Mouse (Mus musculus) ovary, postnatal 14 days (tissue): ENCODE data around the gene Nhs.

Source experiments
- DNase-seq: peaks from one replicate; pipeline ENCODE4 v3.0.0; 2022; ENCODE audit warnings: low spot score

The Nhs gene

DNA sequence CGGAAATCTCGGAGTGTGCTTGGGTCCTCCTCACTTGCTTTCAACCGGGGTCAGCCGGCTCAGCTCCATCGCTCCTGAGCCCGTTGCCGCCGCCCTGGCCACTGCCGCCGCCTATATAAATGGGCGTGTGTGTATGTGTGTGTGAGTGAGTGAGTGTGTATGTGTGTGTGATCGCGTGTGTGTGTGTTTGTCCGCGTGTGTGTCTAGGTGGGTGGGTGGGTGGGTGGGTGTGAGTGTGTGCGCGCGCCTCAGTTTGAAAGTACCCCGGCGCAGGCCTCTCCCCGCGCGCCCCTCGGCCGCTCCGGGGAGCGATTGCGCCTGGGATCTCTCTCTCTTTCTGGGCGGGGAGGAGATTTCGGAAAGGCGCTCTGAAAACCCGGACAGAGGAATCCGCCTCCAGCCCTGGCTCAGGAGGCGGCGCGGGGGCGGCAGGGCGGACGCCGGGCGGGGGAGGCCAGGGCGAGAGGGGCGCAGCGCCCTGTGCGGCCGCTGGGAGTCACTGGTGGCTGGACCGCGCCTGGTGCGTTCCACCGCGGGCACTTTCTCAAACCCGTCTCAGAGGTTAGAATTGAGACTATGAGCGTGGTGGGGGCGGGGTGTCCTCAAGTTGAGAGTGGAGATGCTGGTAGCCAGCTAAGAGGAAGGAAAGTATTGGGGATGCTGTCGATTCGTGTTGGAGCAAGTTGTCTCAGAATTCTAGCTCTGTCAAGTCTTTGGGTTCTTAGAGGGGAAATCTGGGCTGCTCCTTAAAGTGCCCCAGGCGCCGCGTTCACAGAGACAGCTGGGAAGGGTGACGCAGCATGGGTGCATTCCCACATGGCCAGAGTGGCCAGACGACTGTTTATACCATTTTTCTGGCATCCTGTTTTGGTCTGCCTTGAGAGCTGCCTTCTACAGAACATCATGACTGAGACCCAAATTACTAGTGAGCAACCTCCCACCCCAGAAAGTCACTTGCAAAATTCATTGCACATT, at the start of gene Nhs:
Gene Nhs (minus strand): TSS at position 94 of the 975 bp plus-strand sequence.
- peak; percentile 59 for DNase-seq

DNA sequence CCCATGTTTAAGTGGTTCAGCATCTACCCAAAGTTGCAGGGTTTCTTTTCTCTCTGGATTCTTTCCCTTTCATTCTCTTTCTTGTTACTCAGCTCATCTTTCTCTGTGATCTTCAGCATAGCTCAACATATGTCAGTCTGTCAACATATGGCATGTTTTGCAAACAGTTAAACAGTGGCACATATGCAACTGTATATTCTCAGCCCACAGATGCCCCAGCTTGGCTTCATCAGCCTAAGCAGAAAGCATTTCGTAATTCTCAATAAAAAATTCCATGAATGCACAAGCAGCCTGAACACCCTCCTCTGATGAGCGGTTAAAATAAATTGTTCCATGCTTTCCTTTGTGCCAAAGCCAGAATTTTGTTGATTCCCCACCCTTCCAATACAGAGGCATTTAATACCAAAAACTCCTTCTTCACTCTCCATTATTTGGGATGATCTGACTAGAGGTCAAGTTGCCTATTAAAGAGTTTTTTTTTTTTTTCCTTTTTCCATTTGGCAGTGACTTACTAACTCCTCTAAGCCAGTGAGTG, 46.9 kb upstream of the Nhs start:
- DNase-seq, result no peak

DNA sequence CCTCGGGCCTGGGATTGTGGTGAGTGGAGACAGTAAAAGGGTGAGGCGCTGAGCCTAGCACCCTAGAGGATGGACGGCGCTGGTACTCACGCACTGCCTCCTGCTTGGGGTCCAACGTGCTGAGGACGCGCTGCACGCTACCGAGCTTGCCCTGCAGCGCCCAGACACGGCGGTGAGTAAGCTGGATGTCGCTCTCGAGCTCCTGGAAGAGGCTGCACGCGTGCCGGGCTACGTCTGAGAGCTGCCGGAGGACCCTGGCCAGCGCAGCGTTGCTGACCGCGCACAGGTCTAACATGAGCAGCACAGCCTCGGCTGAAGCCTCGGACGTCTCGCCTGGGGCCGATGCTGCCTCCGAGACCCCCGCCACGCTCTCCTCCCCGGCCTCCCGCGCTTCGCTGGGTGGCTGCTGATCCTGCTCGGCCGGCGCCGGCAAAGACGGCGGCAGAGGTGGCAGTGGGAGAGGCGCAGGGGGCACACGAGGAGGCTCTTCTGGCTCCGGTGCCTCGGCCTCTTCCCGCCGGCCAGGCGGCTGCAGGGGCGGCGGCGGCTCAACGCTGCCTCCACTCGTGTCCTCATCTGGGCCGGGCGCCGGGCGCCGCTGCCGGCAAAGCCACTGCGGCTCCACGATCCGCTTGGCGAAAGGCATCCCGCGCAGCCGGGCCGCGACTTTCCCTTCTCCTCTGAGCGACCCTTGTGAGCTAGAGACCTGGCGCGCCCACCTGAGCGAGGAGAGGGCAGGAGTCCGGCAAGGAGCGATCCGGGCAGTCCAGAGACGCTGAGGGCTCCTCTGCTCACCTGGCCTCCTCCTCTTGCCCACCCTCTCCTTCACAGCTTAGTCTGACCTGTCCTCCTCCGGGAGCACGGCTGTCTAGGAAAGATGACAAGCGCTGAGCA, 540 bp downstream of the Nhs start:
- DNase-seq, result peak; percentile 6

DNA sequence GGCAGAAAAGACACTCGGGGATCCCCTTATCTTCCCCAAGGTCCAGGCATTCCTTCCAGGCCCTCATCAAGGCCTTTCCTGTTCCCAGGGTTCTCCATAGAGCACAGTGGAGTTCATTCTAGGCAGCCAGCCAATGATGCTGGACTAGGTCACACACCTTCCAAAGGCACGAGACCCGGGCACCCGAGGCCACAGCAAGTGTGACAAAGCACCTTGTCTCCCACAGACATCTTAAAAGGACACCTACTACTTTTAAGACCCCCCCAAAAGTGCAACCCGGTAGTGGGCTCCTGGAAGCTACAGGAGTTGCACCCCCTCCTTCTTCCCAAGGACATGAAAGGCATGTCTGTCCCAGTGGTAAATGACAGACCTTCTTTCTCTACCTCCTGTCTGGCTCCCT, 1.4 kb downstream of the Nhs start:
- DNase-seq, result no peak

DNA sequence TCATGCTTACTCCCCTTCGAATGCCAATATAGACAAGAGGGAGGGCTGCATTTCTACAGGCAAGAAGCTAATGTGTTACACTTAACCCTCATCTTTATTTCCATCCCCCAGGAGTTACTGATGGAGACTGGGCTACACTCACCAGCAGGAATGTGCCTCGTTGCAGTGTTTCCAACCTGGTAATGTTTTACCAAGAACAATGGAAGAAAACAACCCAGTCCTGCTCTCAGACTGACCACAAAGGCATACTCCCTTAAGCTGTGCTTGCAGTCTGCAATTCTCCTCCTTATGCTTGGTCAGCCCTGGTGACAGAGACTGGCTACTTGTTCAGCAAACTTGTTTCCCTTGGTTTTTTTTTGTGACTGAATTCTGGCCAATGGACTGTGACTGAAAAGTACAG, 21.7 kb downstream of the Nhs start:
- DNase-seq, result no peak

DNA sequence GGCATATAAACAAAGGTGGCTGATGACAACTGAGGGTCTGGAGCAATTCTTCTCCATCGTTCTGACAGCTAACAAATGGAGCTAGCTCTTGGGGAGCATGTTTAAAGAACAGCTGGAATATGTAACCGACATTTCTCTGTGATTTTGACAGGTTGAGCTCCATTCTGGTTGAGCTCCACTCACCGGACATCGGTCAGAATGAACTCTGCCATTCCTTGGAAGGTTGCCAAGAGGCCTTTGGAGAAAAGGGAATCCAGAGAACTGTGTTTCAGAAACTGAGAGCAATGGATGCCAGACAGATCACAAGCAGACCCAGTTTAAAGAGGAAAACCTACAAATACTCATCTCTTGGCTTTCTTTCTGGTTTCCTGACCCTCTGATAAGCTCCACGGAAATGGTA, 46.3 kb downstream of the Nhs start:
- DNase-seq, result no peak

DNA sequence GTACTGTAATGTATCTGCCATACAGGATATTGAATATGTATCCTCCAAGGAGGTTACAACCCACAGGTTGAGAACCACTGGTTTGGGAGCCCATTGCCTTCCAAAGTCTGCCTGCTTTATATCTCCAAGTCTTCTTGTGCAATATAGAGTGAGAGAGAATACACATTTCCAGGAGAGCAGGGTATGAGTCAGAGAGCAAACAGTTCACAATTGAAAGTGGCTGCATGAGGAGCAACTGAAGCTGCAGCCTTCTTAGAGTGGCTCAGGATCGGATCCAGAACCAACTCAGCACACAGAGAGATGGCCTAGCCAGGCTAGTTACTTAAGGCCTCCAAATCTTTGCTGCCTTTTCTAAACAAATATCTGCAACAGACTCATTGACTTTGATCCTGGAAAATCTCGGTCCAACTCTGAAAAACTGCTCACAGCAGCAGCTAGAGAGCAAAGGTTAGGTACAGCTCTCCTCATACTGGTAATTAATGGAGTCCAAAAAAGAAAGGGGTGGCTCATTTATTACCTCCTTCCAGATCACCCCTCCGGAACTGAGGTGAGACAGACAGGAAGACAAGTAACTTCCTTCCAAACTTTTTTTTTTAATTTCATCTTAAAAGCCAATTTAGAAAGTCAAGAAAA, 56.6 kb downstream of the Nhs start:
- DNase-seq, result no peak

DNA sequence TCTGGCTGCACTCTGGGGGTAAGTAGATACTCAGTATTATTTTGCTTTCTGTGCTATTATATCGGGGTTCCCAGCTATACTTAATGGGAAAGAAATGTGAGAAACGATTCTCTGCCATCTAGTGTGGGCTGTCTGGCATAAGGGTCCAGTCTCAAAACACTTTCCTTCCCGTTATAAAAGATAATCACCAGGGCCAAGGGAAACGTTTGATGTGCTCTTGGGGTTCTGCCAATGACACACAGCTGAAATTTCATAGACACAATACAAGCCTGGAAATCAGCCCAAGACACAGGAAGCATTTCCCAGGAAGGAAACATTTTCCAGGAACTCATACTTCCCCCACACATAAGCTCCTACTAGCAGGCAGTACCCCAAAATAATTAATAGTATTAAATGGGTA, 61.2 kb downstream of the Nhs start:
- no peak for DNase-seq

DNA sequence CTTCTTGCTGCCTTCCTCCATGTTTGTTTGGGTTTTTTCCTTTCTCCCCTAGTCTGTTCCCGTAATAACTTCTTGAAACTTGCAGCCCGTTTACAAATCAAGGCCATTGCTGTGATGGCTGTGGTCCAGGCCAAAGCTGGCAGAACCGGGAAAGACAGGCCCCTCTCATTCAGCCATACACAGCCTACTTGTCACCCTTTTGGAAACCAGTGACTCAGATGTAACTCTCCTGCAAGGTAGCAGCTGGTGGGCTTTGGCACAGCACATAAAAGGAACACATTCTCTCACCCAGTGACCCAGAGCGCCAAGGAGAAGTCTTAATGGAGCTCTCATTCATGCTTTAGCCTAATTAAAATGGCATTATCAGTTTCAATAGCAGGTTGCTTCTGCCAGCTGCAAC, 72.2 kb downstream of the Nhs start:
- no peak for DNase-seq

DNA sequence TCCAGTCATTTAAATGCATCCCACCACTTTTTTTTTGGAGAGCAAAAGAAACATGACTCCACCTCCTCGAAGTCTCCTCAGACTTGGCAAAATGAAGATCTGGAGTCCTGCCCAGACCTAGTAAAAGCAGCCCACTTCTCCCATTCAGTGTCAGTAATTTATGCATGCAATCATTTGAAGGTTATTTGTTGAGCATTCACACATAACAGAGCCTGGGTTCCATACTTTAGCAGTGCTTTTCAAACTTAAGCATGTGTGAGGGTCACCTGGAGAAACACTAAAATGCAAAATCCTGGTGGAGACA, 73.7 kb downstream of the Nhs start:
- peak; percentile 20 for DNase-seq

DNA sequence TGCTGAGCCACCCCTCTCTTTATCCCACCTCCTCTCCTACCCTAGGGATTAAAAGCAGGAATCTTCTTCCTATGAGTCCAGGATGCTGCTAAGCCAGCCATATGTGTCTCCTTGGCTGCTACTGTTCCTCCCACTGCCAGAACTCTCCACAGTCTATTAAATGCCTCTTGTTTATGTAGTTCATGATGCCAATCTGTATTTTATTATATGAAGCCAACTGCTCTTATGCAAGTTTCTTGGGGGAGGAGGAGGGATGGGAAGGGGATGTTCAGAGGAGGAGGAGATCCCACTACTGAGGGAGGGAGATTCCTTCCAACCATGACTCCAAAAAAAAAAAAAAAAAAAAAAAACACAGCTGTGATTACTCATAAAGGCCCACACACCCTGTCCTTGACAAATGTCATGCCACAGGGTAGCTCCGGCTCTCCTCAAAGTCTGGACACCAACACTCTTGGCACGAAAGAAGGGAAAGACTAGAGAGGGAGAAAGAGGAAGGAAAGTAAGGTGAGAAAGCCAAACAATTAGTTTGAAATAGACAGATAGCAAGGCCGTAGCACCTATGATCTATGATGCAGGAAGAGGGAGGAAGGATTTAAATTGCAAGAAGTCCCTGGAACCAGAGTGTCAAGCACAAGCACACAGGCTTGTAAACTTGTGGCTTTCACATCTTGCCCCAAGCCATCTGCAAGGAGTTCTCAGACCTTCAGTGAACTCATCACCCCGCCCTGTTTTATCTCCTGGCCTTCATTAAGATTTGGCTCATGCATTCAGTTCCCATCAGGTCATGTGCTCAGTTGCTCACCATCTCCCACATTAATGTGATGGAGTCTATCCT, 74.3 kb downstream of the Nhs start:
- no peak for DNase-seq

DNA sequence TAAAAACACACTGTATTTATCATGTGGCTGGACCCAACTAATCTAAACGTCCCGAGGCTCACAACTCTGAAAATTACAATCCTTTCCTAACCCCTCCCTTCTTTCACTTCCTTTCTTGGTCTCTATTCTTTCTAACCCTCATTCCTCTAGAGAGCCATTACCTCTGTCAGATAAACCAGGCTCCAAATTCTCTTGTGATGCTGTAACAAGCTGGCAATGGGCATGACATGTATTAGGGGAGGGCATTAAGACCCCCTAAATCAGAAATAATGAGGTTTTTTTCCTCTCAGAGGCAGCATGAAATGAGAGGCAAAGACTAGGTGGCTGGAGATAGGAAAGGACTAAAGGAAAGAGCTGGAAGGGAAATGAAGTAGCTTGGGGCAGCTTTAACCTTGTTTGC, 96.4 kb downstream of the Nhs start:
- DNase-seq, result no peak

DNA sequence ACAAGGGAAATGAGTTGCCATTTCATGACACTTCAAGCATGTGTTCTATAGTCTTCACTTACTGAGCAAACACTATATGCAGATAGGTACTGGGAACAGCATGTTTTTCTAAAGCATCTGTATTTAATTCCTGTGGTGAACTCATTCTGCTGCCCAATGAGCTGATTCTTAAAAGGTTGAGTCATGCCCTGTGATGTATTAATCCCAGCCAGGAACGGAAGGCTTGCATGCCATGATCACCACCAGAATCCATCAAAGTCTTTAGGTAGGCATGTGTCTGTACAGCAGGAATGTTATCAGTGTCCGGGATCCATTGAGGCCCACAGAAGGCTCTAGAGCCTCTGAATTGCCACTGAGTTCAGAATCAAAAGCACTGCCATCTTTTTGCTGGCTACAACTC, 103.9 kb downstream of the Nhs start:
- DNase-seq, result no peak

DNA sequence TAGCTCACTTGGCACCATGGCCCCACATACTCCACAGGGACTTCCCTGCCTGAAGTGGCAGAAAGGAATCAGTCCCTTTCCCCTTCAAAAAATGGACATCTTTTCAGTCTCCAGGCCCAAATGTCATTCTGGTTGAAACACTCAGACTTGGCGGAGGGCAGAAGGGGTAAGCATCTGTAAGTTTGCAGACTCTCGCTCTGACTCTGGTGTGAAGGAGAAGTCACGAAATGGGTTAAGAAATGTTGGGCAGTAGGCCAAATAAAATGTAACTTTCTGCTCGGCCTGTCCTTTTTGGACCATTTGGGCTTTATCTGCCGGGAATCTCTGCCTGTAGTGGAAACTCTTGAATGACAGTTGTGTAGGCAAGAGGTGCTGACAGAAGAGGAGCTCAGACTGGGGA, 106.0 kb downstream of the Nhs start:
- no peak for DNase-seq

DNA sequence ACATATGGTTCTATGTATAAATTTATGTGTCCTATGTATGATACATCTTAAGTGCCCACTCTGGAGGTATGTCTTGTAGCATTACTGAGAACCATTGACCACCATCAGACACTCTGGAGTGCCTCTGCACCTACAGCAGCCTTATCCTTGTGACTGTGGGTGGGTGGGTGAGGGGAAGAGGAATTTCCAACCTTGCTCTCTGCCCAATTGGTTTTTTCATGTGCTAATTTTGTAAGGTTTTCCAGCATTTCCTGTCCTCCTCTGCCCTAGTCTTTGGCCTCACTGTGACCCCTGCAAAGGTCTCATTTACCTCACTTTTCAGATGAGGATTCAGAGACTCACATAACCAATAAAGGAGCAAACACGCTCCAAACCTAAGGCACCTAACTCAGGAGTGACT, 107.0 kb downstream of the Nhs start:
- DNase-seq, result no peak

DNA sequence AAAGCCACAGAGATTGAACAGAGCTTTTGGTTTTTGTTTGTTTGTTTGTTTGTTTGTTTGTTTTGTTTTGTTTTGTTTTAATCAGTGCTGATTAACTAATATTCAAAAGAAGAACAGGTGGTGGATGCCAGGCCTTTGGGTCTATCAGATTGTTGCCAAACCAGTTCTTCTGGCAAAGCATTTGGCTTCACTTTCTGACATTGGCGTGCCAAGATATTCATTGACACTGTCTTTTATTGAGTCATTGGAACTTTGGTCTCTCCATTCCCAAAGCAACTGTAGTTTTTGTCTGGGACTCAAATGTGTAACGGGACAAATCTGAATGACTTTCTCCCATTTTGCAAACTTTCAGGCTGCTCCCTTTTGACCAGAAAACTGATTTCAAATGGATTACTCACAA, 109.9 kb downstream of the Nhs start:
- DNase-seq, result no peak

DNA sequence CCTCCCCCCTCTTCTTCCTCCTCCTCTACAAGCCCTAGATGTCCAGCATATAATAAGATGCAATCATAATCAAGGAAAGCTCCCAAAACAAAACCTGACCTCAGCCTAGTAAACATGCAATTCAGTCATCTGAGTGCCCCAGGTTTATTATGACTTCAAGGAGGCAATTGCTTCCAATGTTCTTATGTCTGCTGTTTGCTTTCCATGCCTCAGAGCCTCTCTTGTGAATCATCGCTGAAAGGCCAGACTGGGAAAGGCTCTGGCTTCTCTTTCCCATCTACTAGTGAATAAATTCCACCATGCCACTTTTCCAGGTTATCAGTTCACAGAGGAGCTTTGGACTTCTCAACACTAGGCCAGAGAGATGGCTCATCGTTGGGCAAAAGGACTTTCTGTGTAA, 114.0 kb downstream of the Nhs start:
- no peak for DNase-seq

DNA sequence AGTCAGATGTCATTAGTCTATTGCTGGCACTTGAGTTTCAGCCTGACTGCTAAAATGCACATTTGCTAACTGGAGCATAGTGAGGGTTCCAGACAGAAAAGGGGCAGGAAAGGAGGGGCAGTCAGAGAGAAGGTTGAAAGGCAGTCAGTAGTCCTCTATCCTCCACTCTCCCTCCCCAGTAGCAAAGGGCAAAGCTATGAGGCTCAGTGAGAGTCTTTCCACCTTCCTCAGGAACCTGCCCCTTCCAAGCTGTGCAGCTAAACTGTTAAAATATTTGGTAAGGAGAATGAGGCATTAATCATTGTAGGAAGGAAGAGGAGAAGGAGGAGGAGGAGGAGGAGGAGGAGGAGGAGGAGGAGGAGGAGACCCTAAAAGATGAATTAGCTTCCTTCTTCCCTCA, 115.4 kb downstream of the Nhs start:
- no peak for DNase-seq

DNA sequence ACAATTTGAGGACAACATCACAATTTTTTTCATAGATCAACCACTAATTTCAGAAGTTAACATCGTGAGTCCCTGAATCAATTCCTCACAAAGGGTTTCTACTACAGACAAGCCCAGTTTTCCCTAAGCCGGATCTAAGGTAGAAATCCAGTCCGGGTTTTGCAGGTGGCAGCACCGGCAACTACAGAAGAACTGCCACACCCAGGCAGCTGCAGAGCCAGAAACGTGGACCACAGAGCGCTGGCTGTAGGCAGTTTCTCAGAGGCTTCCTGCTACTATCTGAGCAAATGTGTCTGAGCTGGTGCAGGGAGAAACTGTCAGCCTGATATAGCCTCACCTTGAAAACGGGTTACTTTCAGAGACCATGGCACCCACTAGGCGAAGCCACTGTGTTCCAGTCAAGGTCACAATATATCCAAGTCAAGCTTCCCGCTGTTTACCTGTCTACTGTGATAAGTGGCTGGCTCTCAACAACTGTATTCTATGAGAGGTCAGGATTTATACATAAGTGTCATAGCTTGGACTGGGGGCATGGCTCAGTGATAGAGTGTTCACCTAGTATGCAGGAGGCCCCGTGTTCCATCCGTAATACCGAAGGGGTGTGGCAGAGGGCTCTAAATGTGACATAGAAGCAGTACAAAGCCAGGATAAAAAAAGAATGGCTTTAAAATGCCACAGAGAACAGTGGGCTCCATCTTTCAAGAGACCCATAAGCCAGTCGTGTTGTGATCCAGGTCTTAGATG, 134.1 kb downstream of the Nhs start:
- peak; percentile 17 for DNase-seq

DNA sequence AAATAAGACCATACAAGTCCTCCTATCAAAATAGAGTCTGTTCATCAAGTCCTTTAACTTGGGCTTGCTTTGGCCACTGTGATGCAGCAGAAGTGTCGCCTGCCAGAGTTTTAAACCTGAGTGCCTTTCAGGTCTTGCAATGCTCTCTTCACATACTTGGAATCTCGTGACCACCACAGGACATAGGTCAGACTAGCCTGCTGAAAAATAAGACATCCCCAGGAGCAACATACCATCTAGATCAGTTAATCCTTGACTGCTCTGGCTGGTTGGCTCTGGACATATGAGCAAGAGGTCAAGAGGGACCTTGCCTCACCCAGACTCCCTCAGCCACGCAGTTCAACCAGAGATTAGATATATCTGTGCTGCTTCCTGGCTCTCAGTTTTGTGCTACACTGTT, 137.8 kb downstream of the Nhs start:
- DNase-seq, result no peak

DNA sequence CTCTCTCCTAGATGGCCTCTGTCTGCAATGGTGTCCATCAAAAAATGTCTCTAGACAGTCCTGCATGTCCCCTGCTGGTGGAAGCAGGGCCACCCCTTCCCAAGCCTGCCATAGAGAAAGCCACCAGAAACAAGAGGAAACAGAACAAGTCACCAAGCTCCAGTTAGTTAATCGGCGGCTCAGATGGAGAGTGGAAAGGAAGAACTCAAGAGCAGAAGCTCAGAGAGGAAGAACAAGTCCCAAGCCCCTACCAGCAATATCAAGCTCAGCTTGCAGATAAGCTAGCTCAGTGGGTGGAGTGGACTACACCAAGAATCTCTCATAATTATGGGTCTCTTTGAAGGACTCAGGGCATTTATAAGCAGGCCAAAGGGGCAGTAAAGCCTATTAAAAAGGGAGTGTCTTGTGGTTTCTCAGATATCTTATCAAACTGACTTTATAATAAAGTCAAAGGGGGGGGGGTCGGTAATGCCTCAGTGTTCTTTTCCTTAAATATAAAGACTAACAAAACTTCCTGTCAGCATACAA, 139.4 kb downstream of the Nhs start:
- DNase-seq, result no peak
